Mouse (Mus musculus) midbrain, embryonic 14.5 days (tissue): ENCODE measurements around the gene Map2k5. TPM values are rescaled to one million over a fixed set of nuclear protein-coding genes. Genes with fewer than 3 reads are reported as not detected.
A peak's percentile ranks its signal among the peaks of the same experiment; 100 is the strongest.

Experiments used
- ATAC-seq: fragments of 200-750 bp; cut with Nextera tagmentation; 2 replicates; pipeline ENCODE4 v1.8.0; 2017; ENCODE audit warnings: moderate number of reproducible peaks, moderate library complexity; ENCODE audit not compliant: low FRiP score, low TSS enrichment
- DNase-seq: peaks from one replicate; pipeline ENCODE4 v3.0.0-alpha.2; 2015
- H3K27ac ChIP-seq: fragments of 300-500 bp; sonication (generic); replicated peaks from 2 replicates; pipeline ENCODE4 v1.5.1; 2014; ENCODE audit warnings: mild to moderate bottlenecking, low read depth, low read length, moderate library complexity
- H3K27me3 ChIP-seq: fragments of 300-500 bp; sonication (generic); 2 replicates; pipeline ENCODE4 v1.6.1; 2014; ENCODE audit warnings: low read length, control low read depth, mixed read lengths; ENCODE audit not compliant: control insufficient read depth, insufficient read depth
- H3K36me3 ChIP-seq: fragments of 300-500 bp; sonication (generic); 2 replicates; pipeline ENCODE4 v1.6.1; 2014; ENCODE audit warnings: low read length, control low read depth; ENCODE audit not compliant: control insufficient read depth, insufficient read depth
- H3K4me1 ChIP-seq: fragments of 300-500 bp; sonication (generic); 2 replicates; pipeline ENCODE4 v1.6.1; 2014; ENCODE audit warnings: mild to moderate bottlenecking, antibody characterized with exemption, low read length, control low read depth; ENCODE audit not compliant: control insufficient read depth, insufficient read depth
- H3K4me2 ChIP-seq: fragments of 300-500 bp; sonication (generic); 2 replicates; pipeline ENCODE4 v1.6.1; 2014; ENCODE audit warnings: mild to moderate bottlenecking, low read length, moderate library complexity
- H3K4me3 ChIP-seq: fragments of 300-500 bp; sonication (generic); replicated peaks from 2 replicates; pipeline ENCODE4 v1.5.1; 2014; ENCODE audit warnings: low read depth, low read length
- H3K9ac ChIP-seq: fragments of 300-500 bp; sonication (generic); replicated peaks from 2 replicates; pipeline ENCODE4 v1.6.1; 2014; ENCODE audit warnings: mild to moderate bottlenecking, low read length, moderate library complexity
- H3K9me3 ChIP-seq: fragments of 300-500 bp; sonication (generic); 2 replicates; pipeline ENCODE4 v1.6.1; 2016; ENCODE audit warnings: low read length, control low read depth, mixed read lengths; ENCODE audit not compliant: control insufficient read depth
- WGBS: fragments of 180-500 bp; shearing (Covaris S2); extraction: QIAGEN DNeasy Blood & Tissue Kit; methylation state at CpG from one replicate; pipeline ENCODE4 v1.1.7; 2014; 5-methylcytosine and 5-hydroxymethylcytosine counted together
- polyA plus RNA-seq: library from polyadenylated mRNA; unstranded; fragments of >200 nt; fragmentation: Nextera tagmentation; extraction: Ambion mirVana; gene quantifications from 2 replicates; pipeline ENCODE4 v1.2.1, GENCODE M21; 2014

The Map2k5 gene
- polyA plus RNA-seq, 1 experiment from 2014 or later = 43.9 TPM

- no peaks in the 10 kb centered on the region for H3K36me3 ChIP-seq
- no peaks in the 10 kb centered on the region for H3K9me3 ChIP-seq
- no peak overlapping the region for H3K4me2 ChIP-seq
- ATAC-seq (no peak), DNase-seq (no peak)
- no peak overlapping the region for H3K27ac ChIP-seq
- peaks cover 6% of the 10 kb centered on the region; the same call in 1 of the 2 replicates for H3K4me1 ChIP-seq
- WGBS = 93% methylated on average over 4 of the region's 4 CpGs
- H3K27me3 ChIP-seq = no peaks in the 10 kb centered on the region
- H3K9ac ChIP-seq = no peak overlapping the region
- no peak overlapping the region for H3K4me3 ChIP-seq
Observed at GRCm38 (mm10) chr9:63382761-63383160, 5.1 kb upstream of the Map2k5 start.

GRCm38 (mm10) chr9:63380326-63380725, 2.6 kb upstream of the Map2k5 start:
- H3K4me2 ChIP-seq = no peak overlapping the region
- ATAC-seq (no peak), DNase-seq (no peak)
- no peak overlapping the region for H3K9ac ChIP-seq
- 88% methylated on average over 3 of the region's 3 CpGs for WGBS
- H3K27ac ChIP-seq = no peak overlapping the region
- H3K27me3 ChIP-seq = no peaks in the 10 kb centered on the region
- H3K4me3 ChIP-seq = no peak overlapping the region
- H3K9me3 ChIP-seq = no peaks in the 10 kb centered on the region
- peaks cover 24% of the 10 kb centered on the region for H3K4me1 ChIP-seq
- no peaks in the 10 kb centered on the region for H3K36me3 ChIP-seq

GRCm38 (mm10) chr9:63378174-63378573, 472 bp upstream of the Map2k5 start:
- Histone ChIP-seq H3K9ac (peak overlapping the region; percentile 87), H3K4me1 (peaks cover 28% of the 10 kb centered on the region), H3K36me3 (no peaks in the 10 kb centered on the region), H3K4me2 (peak overlapping the region; percentile 91), H3K4me3 (peak overlapping the region; percentile 83), H3K27me3 (no peaks in the 10 kb centered on the region), H3K27ac (peak overlapping the region; percentile 84), H3K9me3 (no peaks in the 10 kb centered on the region)
- WGBS = 15% methylated on average over 8 of the region's 8 CpGs
- no peak for ATAC-seq
- no peak for DNase-seq

GRCm38 (mm10) chr9:63373315-63373714, 4.4 kb downstream of the Map2k5 start:
- H3K27ac ChIP-seq = no peak overlapping the region
- no peaks in the 10 kb centered on the region for H3K27me3 ChIP-seq
- peaks cover 11% of the 10 kb centered on the region for H3K36me3 ChIP-seq
- WGBS = 90% methylated on average over 2 of the region's 2 CpGs
- DNase-seq (no peak), ATAC-seq (no peak)
- no peaks in the 10 kb centered on the region for H3K9me3 ChIP-seq
- no peak overlapping the region for H3K4me2 ChIP-seq
- H3K9ac ChIP-seq = no peak overlapping the region
- H3K4me3 ChIP-seq = no peak overlapping the region
- peaks cover 23% of the 10 kb centered on the region for H3K4me1 ChIP-seq

GRCm38 (mm10) chr9:63372541-63372940, 5.2 kb downstream of the Map2k5 start:
- no peak for ATAC-seq
- DNase-seq = peak; percentile 23
- WGBS = 65% methylated on average over 8 of the region's 8 CpGs

GRCm38 (mm10) chr9:63360410-63360809, 17.3 kb downstream of the Map2k5 start:
- Histone ChIP-seq H3K4me2 (no peak overlapping the region), H3K4me1 (no peaks in the 10 kb centered on the region), H3K4me3 (no peak overlapping the region), H3K27ac (no peak overlapping the region), H3K27me3 (no peaks in the 10 kb centered on the region), H3K9ac (no peak overlapping the region), H3K36me3 (0 out of 2 replicates have a peak, but pooled peaks cover 2% of the 10 kb centered on the region), H3K9me3 (no peaks in the 10 kb centered on the region)
- 46% methylated on average over 3 of the region's 3 CpGs for WGBS
- no peak for DNase-seq
- ATAC-seq = no peak

More at GRCm38 (mm10) chr9:63372541-63372940, 5.2 kb downstream of the Map2k5 start:
- H3K9me3 ChIP-seq = no peaks in the 10 kb centered on the region
- H3K9ac ChIP-seq = no peak overlapping the region
- H3K36me3 ChIP-seq = peaks cover 11% of the 10 kb centered on the region
- H3K4me3 ChIP-seq = no peak overlapping the region
- H3K27me3 ChIP-seq = no peaks in the 10 kb centered on the region
- peaks cover 21% of the 10 kb centered on the region for H3K4me1 ChIP-seq
- H3K27ac ChIP-seq = no peak overlapping the region
- H3K4me2 ChIP-seq = no peak overlapping the region

- Histone ChIP-seq H3K4me1 (no peaks in the 10 kb centered on the region), H3K9me3 (no peaks in the 10 kb centered on the region), H3K27ac (no peak overlapping the region), H3K4me2 (no peak overlapping the region), H3K9ac (no peak overlapping the region), H3K27me3 (no peaks in the 10 kb centered on the region), H3K4me3 (no peak overlapping the region), H3K36me3 (0 out of 2 replicates have a peak, but pooled peaks cover 5% of the 10 kb centered on the region)
- ATAC-seq (no peak), DNase-seq (no peak)
- WGBS = 92% methylated on average over 5 of the region's 5 CpGs
Observed at GRCm38 (mm10) chr9:63359016-63359415, 18.7 kb downstream of the Map2k5 start.

- H3K4me3 ChIP-seq = no peak overlapping the region
Observed at GRCm38 (mm10) chr9:63356721-63357120, 21.0 kb downstream of the Map2k5 start.

GRCm38 (mm10) chr9:63356278-63356677, 21.4 kb downstream of the Map2k5 start:
- DNase-seq (no peak), ATAC-seq (no peak)
- no peak overlapping the region for H3K4me3 ChIP-seq
- H3K4me1 ChIP-seq = no peaks in the 10 kb centered on the region
- H3K36me3 ChIP-seq = 0 out of 2 replicates have a peak, but pooled peaks cover 5% of the 10 kb centered on the region
- 87% methylated on average over 9 of the region's 9 CpGs for WGBS
- H3K27me3 ChIP-seq = no peaks in the 10 kb centered on the region
- no peak overlapping the region for H3K9ac ChIP-seq
- no peak overlapping the region for H3K27ac ChIP-seq
- H3K9me3 ChIP-seq = no peaks in the 10 kb centered on the region
- H3K4me2 ChIP-seq = no peak overlapping the region

More at GRCm38 (mm10) chr9:63356721-63357120, 21.0 kb downstream of the Map2k5 start:
- Histone ChIP-seq H3K4me2 (no peak overlapping the region), H3K4me1 (no peaks in the 10 kb centered on the region), H3K36me3 (0 out of 2 replicates have a peak, but pooled peaks cover 5% of the 10 kb centered on the region), H3K27ac (no peak overlapping the region), H3K27me3 (no peaks in the 10 kb centered on the region), H3K9ac (no peak overlapping the region), H3K9me3 (no peaks in the 10 kb centered on the region)
- DNase-seq (no peak), ATAC-seq (no peak)
- WGBS = 90% methylated on average over 4 of the region's 4 CpGs
